Mouse (Mus musculus): ENCODE data around the gene Mlph. TPM values are rescaled to one million over a fixed set of nuclear protein-coding genes. Genes with fewer than 3 reads are reported as not detected.

Mlph gene
- polyA plus RNA-seq, 1 experiment from 2014 or later: not detected

DNA sequence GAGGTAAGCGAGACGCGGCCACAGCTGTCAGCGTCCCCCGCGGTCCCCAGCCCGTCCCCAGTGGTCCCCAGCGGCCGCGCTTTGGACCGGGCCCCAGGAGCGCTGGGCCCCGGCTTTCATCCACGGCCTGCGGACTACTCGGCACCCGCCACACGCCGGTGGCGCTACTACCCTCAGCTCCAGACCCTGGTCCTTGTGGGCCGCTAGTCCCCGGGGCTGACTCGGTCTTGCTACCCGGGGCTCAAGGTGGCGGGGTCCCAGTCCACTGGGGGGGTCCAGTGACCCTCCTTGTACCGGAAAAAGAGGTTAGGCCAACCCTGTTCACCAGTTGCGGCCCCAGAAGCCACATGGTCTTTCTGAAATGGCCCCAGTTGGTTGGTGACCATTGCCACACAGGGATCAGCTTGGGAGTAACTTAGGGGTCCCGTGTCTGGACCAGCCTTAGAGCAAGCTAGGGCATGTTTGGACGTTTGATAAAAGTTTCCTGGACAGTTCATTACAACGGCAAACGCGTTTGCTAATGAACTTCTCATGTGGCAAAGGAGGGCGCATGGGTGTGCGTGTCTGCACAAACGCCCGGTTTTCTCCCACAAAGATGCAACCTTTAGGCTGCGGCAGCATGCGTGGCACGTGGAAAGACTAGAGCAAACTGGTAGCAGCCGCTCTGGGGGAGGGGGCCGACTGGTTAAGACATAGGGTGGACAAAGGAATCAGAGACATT lies 84.2 kb downstream of the Mlph start:
- peak overlapping the region; percentile 21; the same call in 1 of the 2 replicates for H3K9ac ChIP-seq
- ATAC-seq (ENCODE audit: insufficient read depth): no peak
- H3K4me1 ChIP-seq (replicated peaks): peaks cover 13% of the 10 kb centered on the region
- peak overlapping the region; percentile 74 for H3K4me2 ChIP-seq
- H3K4me3 ChIP-seq (replicated peaks): peak overlapping the region; percentile 60
- no peaks in the 10 kb centered on the region for H3K36me3 ChIP-seq (replicated peaks)
- no peaks in the 10 kb centered on the region for H3K9me3 ChIP-seq (replicated peaks)
- under 1% methylated on average over 37 of the region's 41 CpGs for WGBS (ENCODE audit: insufficient replicate concordance)
- no peak overlapping the region for H3K27ac ChIP-seq (replicated peaks)
- H3K27me3 ChIP-seq: peaks cover 37% of the 10 kb centered on the region

DNA sequence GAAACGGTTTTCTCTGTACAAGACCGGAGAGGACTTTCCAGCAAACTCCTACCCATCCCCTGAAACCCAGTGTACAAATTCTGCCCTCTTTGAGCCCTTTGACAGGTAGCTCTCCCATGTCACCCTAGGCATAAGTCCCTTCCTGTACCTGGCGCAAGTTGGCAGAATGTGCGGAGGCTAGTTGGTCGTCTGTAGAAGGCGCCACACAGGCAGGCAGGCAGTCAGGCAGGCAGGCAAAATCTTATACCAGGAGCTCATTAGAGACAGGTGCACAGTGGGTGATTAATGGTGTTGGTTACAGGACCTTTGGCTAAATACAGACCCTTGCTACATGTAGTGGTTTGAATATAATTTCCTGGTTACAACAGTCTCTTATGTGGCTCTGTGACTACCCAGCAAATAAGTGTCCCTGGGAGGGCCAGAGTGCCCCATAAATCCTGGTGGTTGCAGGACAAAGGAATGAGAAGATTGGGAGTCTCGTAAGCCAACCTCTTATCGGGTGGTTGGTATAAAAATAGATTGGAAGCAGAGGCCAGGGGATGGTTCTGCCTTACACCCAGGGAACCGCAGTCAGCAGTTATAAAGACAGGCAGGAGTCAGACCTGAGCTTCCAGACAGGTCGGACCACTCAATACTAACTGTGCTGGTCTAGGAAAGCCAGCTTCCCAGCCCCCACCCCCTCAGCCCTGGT lies 85.2 kb downstream of the Mlph start:
- no peaks in the 10 kb centered on the region for H3K36me3 ChIP-seq (replicated peaks)
- no peak overlapping the region for H3K27ac ChIP-seq (replicated peaks)
- H3K9me3 ChIP-seq (replicated peaks): no peaks in the 10 kb centered on the region
- H3K27me3 ChIP-seq: peaks cover 37% of the 10 kb centered on the region
- no peak overlapping the region for H3K9ac ChIP-seq
- H3K4me1 ChIP-seq (replicated peaks): peaks cover 13% of the 10 kb centered on the region
- H3K4me2 ChIP-seq: no peak overlapping the region
- no peak for ATAC-seq (ENCODE audit: insufficient read depth)
- no peak overlapping the region for H3K4me3 ChIP-seq (replicated peaks)
- WGBS (ENCODE audit: insufficient replicate concordance): 46% methylated on average over 10 of the region's 10 CpGs

Other genes starting within 250 kb of the Mlph start
- 4.7 TPM in 2 replicates for gene Col6a3, start 71.1 kb upstream of the Mlph start, polyA plus RNA-seq (2015; fragmentation: Nextera tagmentation; extraction: Ambion mirVana)
- gene Prlh, start 38.0 kb downstream of the Mlph start, polyA plus RNA-seq (2015; fragmentation: Nextera tagmentation; extraction: Ambion mirVana): not detected in 2 replicates
- gene Rab17, start 54.6 kb downstream of the Mlph start, polyA plus RNA-seq (2015; fragmentation: Nextera tagmentation; extraction: Ambion mirVana): 5.5 and 6.6 TPM in 2 replicates
- 14.9 and 16.7 TPM in 2 replicates for gene Lrrfip1, start 83.7 kb downstream of the Mlph start, polyA plus RNA-seq (2015; fragmentation: Nextera tagmentation; extraction: Ambion mirVana)
- 0.90 and 1.4 TPM in 2 replicates for gene Rbm44, start 230.0 kb downstream of the Mlph start, polyA plus RNA-seq (2015; fragmentation: Nextera tagmentation; extraction: Ambion mirVana)

All from liver, embryonic 15.5 days (tissue).